Mouse (Mus musculus) C2C12 (cell line): ENCODE data around the gene Mpv17l. TPM values are rescaled to one million over a fixed set of nuclear protein-coding genes. Genes with fewer than 3 reads are reported as not detected.
"Not testable (repeated sequence)": the region's sequence is repeated elsewhere in the genome, so short reads cannot be mapped to it uniquely, and the experiment has no call there.

Source experiments
- H3K27me3 ChIP-seq: one replicate; pipeline ENCODE4 v1.6.1; 2011; ENCODE audit not compliant: control insufficient read depth, insufficient read depth, insufficient read length
- H3K36me3 ChIP-seq: one replicate; pipeline ENCODE4 v1.6.1; 2011; ENCODE audit not compliant: control insufficient read depth, insufficient read depth
- H3K4me3 ChIP-seq: one replicate; pipeline ENCODE4 v1.5.1; 2011; ENCODE audit warnings: mild to moderate bottlenecking, control low read depth; ENCODE audit not compliant: poor library complexity, insufficient read depth, severe bottlenecking
- H3K79me2 ChIP-seq: one replicate; pipeline ENCODE4 v1.6.1; 2011; ENCODE audit not compliant: control insufficient read depth, insufficient read depth
- H3K79me3 ChIP-seq: one replicate; pipeline ENCODE4 v1.6.1; 2011; ENCODE audit warnings: low read depth, control low read depth
- H3ac ChIP-seq: one replicate; pipeline ENCODE3; 2011; ENCODE audit warnings: low read depth; ENCODE audit not compliant: control insufficient read depth, insufficient read length
- CEBPB ChIP-seq: IDR thresholded peaks from one replicate; pipeline ENCODE4 v1.6.1; 2011; ENCODE audit warnings: low read depth, mild to moderate bottlenecking, control low read depth, moderate library complexity
- CTCF ChIP-seq: IDR thresholded peaks from one replicate; pipeline ENCODE4 v1.5.1; 2011; ENCODE audit not compliant: control insufficient read depth, insufficient read depth, insufficient read length
- FOSL1 ChIP-seq: IDR thresholded peaks from one replicate; pipeline ENCODE4 v1.8.0; 2011; ENCODE audit warnings: mild to moderate bottlenecking, low read length; ENCODE audit not compliant: poor library complexity, insufficient read depth, severe bottlenecking
- MAX ChIP-seq: IDR thresholded peaks from one replicate; pipeline ENCODE4 v1.6.1; 2011; ENCODE audit warnings: mild to moderate bottlenecking, control low read depth
- MYOD1 ChIP-seq: IDR thresholded peaks from one replicate; pipeline ENCODE4 v1.6.1; 2011; ENCODE audit warnings: low read depth; ENCODE audit not compliant: control insufficient read depth, insufficient read length
- MYOG ChIP-seq: IDR thresholded peaks from one replicate; pipeline ENCODE4 v1.6.1; 2011; ENCODE audit not compliant: control insufficient read depth, insufficient read length; ENCODE audit errors: extremely low read depth
- USF1 ChIP-seq: IDR thresholded peaks from one replicate; pipeline ENCODE4 v1.6.1; 2011; ENCODE audit warnings: low read depth, mild to moderate bottlenecking, control low read depth, moderate library complexity
- long read RNA-seq, 2 experiments: library from polyadenylated mRNA; unstranded; transcript quantifications; one replicate each; pipeline ENCODE4 v2.0.0; 2019 to 2020
- polyA plus RNA-seq: library from polyadenylated mRNA; unstranded; fragments of >200 nt; fragmentation: generic; extraction: Trizol; gene quantifications from one replicate; pipeline ENCODE4 v1.2.1, GENCODE M21; 2012; ENCODE audit warnings: missing spikeins

Mpv17l gene
- 0.51 TPM for polyA plus RNA-seq
- long read RNA-seq, experiment 1, result 0 reads
- long read RNA-seq, experiment 2, partial matches to known transcripts, result 0 of 3 reads
- long read RNA-seq, experiment 2, other reads (novel, unspliced or antisense), result 1 of 3 reads

DNA sequence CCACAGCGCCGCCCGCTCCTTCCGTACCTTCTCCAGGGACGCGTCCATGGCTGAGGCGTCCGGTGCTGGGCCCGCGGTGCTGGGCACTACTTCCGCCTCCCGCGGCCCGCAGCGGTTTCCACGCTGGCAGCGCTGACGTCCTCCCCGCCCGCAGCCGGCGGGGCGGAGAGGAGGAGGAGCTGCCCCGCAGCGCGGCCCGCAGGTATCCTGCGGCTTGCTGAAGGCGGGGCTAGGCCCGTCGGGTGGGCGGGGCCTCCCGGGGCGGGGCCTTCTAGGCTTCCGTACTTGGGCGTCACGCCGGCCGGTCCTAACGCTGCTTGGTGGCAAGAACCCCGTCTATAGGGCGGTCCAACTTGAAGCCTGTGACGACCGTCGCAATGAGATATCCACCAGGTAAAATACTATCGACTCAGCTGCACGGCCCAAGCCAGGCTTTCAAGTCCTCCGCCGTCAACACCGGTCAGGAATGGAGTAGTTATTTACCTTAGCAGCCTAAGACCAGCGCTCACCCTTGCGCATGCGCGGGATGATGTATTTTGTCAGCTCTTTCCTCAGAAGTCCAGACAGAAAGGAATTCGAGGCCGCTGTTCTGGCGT lies at the start of gene Mpv17l, which contains the start of gene Pdxdc1:
TSS of gene Mpv17l (plus strand) at position 274 of the 596 bp plus-strand sequence.
TSS of gene Pdxdc1 (minus strand) at position 244 of the 596 bp plus-strand sequence.
- TF ChIP-seq CTCF (no peak), CEBPB (no peak), MYOG (no peak), MYOD1 (no peak), FOSL1 (no peak), USF1 (no peak), MAX (no peak)
- Histone ChIP-seq H3K79me3 (peaks cover 38% of the 10 kb centered on the region), H3K4me3 (peak within 1 kb of the TSS; percentile 74), H3K36me3 (peaks cover 6% of the 10 kb centered on the region), H3K27me3 (no peaks in the 10 kb centered on the region), H3ac (peak within 1 kb of the TSS; percentile 78), H3K79me2 (peaks cover 61% of the 10 kb centered on the region)

DNA sequence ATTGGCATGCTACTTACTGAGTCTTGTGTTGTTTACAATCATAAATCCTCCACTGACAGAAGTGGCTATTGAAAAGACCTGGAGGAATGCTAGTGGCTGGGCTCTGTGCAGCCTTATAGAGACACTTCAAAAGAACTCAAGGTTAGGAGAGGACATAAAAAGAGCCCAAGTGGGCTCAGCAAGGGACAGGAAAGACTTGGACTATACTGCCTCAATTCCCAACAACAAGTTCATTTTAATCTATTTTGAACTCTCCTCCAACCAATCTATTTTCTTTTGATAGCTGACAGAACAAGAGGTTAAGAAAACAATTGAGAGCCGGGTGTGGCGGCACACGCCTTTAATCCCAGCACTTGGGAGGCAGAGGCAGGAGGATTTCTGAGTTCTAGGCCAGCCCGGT lies 49.1 kb upstream of the Mpv17l start:
- H3K36me3 ChIP-seq, result peaks cover 49% of the 10 kb centered on the region
- no peaks in the 10 kb centered on the region for H3K79me2 ChIP-seq
- no peaks in the 10 kb centered on the region for H3K27me3 ChIP-seq
- H3K4me3 ChIP-seq, result no peak overlapping the region
- TF ChIP-seq MYOD1 (no peak), CTCF (no peak), FOSL1 (no peak), USF1 (no peak), MAX (no peak), CEBPB (no peak), MYOG (no peak)
- H3K79me3 ChIP-seq, result no peaks in the 10 kb centered on the region
- no peak overlapping the region for H3ac ChIP-seq

DNA sequence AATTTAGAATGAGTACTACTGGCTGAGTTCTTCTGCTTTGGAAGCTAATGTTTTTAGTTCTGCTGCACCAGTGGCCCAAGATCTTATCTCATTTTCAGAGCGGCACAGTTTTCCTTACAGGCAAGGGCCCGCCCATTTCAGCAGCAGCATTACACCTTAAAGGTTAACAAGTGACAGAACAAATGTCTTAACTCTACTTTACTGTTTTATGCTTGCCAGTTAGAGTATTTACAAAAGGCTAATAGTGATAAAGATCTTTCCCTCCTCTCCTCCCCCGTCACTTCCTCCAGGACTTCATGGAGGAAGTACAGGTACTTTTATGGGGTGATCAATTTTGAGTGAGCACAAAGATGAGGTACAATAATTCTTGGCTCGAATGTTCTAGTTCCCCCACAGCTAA lies 36.9 kb upstream of the Mpv17l start:
- no peaks in the 10 kb centered on the region for H3K79me3 ChIP-seq
- H3K27me3 ChIP-seq, result no peaks in the 10 kb centered on the region
- TF ChIP-seq MYOD1 (no peak), USF1 (no peak), CTCF (no peak), CEBPB (no peak), MYOG (no peak), FOSL1 (no peak), MAX (no peak)
- H3K36me3 ChIP-seq, result peaks cover 38% of the 10 kb centered on the region
- H3K4me3 ChIP-seq, result no peak overlapping the region
- H3ac ChIP-seq, result no peak overlapping the region
- H3K79me2 ChIP-seq, result no peaks in the 10 kb centered on the region

DNA sequence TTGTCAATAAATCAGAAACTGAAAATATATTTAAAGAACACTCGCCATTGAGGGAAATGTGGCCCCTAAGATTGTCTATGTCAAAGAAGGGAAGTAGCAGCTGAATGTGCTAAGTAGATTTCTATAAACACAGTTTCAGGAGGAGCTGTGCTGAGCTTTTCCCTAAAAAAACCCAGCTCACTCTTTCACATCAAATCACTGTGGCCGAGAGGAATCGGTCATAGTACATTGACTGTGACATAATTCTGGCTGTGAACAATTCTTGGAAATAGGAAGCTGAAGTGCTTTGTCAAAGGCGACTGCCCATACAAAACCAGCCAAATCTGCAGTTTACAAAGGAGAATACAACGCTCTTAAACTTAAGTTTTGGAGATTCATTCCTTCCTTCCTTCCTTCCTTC lies 36.3 kb upstream of the Mpv17l start:
- TF ChIP-seq USF1 (no peak), MYOG (no peak), MAX (no peak), CTCF (no peak), FOSL1 (no peak), MYOD1 (no peak), CEBPB (no peak)
- Histone ChIP-seq H3ac (no peak overlapping the region), H3K27me3 (no peaks in the 10 kb centered on the region), H3K4me3 (no peak overlapping the region), H3K79me3 (no peaks in the 10 kb centered on the region), H3K36me3 (peaks cover 38% of the 10 kb centered on the region), H3K79me2 (no peaks in the 10 kb centered on the region)

DNA sequence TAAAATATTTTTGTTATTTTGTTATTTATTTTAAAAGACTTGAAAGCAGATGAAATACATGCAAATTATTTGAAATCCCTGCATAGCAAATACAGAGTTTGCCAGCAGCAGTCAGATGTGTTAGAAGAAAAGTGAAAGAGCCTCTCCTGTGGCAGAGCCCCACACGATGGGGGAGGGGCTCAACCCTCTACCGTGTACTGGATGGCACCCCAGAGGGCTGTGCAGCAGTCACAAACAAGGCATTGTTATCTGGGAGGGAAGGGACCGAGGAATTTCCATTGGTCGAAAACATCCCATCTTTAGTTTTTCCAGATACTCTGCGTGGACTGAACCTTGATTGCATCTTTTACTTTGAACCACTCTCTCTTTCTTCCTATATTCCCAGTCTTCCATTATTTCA lies 35.6 kb upstream of the Mpv17l start:
- not testable (repeated sequence) for H3K27me3 ChIP-seq, H3ac ChIP-seq, H3K4me3 ChIP-seq, H3K79me2 ChIP-seq, H3K79me3 ChIP-seq
- H3K36me3 ChIP-seq, result peaks cover 36% of the 10 kb centered on the region
